19 mouse cellular contexts compared by ENCODE assay signal in the genomic region with DNA sequence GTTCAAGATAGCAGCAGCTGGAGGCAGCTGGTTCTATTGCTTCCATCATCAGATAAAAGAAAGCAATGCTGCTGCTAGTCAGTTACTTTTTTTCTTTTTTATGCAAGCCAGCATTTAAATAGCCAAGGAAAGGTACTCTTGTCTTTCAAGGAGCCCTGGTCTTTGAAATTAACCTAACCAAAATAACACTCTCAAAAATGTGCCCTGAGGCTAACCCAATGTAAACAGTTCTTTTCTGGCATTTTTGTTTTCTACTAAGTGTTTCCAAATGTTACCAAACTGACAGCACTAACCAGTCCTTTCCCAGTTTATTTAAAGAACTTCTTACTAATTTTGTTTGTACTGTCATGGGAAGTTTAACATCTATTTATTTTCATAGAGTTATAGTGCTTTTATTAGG.
"Had no signal": no experiment of that assay in that cellular context is flagged by ENCODE, and none has a peak within 500 bp of the region (broad histone marks: within the 10 kb centered on the region; RNA-seq: fewer than 3 reads in every experiment).

No protein-coding gene starts in this region.

- H3K27me3 ChIP-seq: kidney, embryonic 15.5 days; liver, embryonic 13.5 days; midbrain, embryonic 12.5 days; midbrain, embryonic 15.5 days; neural tube, embryonic 12.5 days; neural tube, embryonic 15.5 days had no signal

- H3K4me1 ChIP-seq: kidney, embryonic 15.5 days; liver, embryonic 13.5 days; midbrain, embryonic 12.5 days; midbrain, embryonic 15.5 days; neural tube, embryonic 12.5 days; neural tube, embryonic 15.5 days had no signal

- H3K27ac ChIP-seq: kidney, embryonic 15.5 days; left cerebral cortex, adult 2 months; liver, embryonic 13.5 days; macrophage; midbrain, embryonic 12.5 days; midbrain, embryonic 15.5 days; neural tube, embryonic 12.5 days; neural tube, embryonic 15.5 days; stomach, postnatal 0 days had no signal

- H3K36me3 ChIP-seq: kidney, embryonic 15.5 days; liver, embryonic 13.5 days; midbrain, embryonic 12.5 days; midbrain, embryonic 15.5 days; neural tube, embryonic 12.5 days; neural tube, embryonic 15.5 days had no signal

- DNase-seq: kidney, postnatal 25 days; layer of hippocampus, postnatal 36 days; liver, embryonic 13.5 days; lung, adult 2 months; lung, postnatal 14 days; right cerebral cortex, adult 18-20 months; right cerebral cortex, postnatal 14 days; right cerebral cortex, postnatal 4 days; thymus, adult 2 months; thymus, postnatal 14 days; thymus, postnatal 4 days had no signal

- H3K9me3 ChIP-seq: kidney, embryonic 15.5 days; liver, embryonic 13.5 days; midbrain, embryonic 12.5 days; midbrain, embryonic 15.5 days; neural tube, embryonic 12.5 days; neural tube, embryonic 15.5 days had no signal

- H3K4me3 ChIP-seq: kidney, embryonic 15.5 days; left cerebral cortex, adult 2 months; liver, embryonic 13.5 days; midbrain, embryonic 12.5 days; midbrain, embryonic 15.5 days; neural tube, embryonic 12.5 days; neural tube, embryonic 15.5 days had no signal
